Mouse (Mus musculus) G1E (cell line): ENCODE measurements around the gene Smg6. TPM values are rescaled to one million over a fixed set of nuclear protein-coding genes. Genes with fewer than 3 reads are reported as not detected.

ENCODE experiments used
- ATAC-seq: 2 replicates; pipeline ENCODE4 v1.8.0; 2016; ENCODE audit warnings: mild to moderate bottlenecking; ENCODE audit not compliant: insufficient number of reproducible peaks, poor library complexity, low FRiP score, severe bottlenecking; ENCODE audit errors: extremely low read depth
- DNase-seq: peaks from one replicate; pipeline ENCODE4 v3.0.0; 2012; ENCODE audit warnings: low spot score
- H3K27me3 ChIP-seq: 2 replicates; pipeline ENCODE4 v1.6.1; 2012; ENCODE audit warnings: mild to moderate bottlenecking, low read length, inconsistent platforms; ENCODE audit not compliant: insufficient read depth
- H3K36me3 ChIP-seq: replicated peaks from 2 replicates; pipeline ENCODE3; 2012; ENCODE audit warnings: mild to moderate bottlenecking, inconsistent platforms
- H3K4me1 ChIP-seq: 2 replicates; pipeline ENCODE4 v1.6.1; 2012; ENCODE audit warnings: low read depth, low read length, inconsistent platforms, mixed read lengths; ENCODE audit not compliant: insufficient read depth
- H3K4me3 ChIP-seq: 2 replicates; pipeline ENCODE4 v1.5.1; 2012; ENCODE audit warnings: low read depth, mild to moderate bottlenecking, inconsistent platforms, low read length, moderate library complexity, mixed read lengths
- H3K9me3 ChIP-seq: replicated peaks from 2 replicates; pipeline ENCODE4 v1.6.1; 2012; ENCODE audit warnings: inconsistent platforms
- CTCF ChIP-seq: IDR thresholded peaks from 2 replicates; pipeline ENCODE4 v1.5.1; 2012; ENCODE audit warnings: low read depth, low read length, inconsistent platforms, mixed read lengths
- GATA1 ChIP-seq: IDR thresholded peaks from 2 replicates; pipeline ENCODE4 v1.6.1; 2012; ENCODE audit warnings: borderline replicate concordance, low read length, inconsistent platforms, mixed read lengths
- GATA2 ChIP-seq: IDR thresholded peaks from 2 replicates; pipeline ENCODE4 v1.6.1; 2012; ENCODE audit warnings: low read depth, low read length, inconsistent platforms, borderline replicate concordance
- POLR2AphosphoS5 ChIP-seq: IDR thresholded peaks from 2 replicates; pipeline ENCODE4 v1.6.1; 2012; ENCODE audit warnings: low read depth, low read length, inconsistent platforms; ENCODE audit not compliant: insufficient replicate concordance
- TAL1 ChIP-seq: conservative IDR thresholded peaks from 2 replicates; pipeline ENCODE4 v1.6.1; 2012; ENCODE audit warnings: low read depth, low read length, inconsistent platforms, mixed read lengths
- polyA plus RNA-seq: library from polyadenylated mRNA; stranded (reverse); fragments of >175 nt; gene quantifications from 2 replicates; pipeline ENCODE4 v1.2.3, GENCODE M21; 2012
- total RNA-seq, 2 experiments: library from RNA; stranded (forward) in 1 of 2; stranded (reverse) in 1 of 2; fragments of 200-1000 nt in 1 of 2; fragments of >200 nt in 1 of 2; fragmentation: Nextera tagmentation in 1 of 2; gene quantifications; 2 replicates each; pipeline ENCODE4 v1.2.3; 2014 to 2017

Gene Smg6
- total and polyA plus RNA-seq, 3 experiments, result 17.4 to 54.3 (median 42.1) TPM

DNA sequence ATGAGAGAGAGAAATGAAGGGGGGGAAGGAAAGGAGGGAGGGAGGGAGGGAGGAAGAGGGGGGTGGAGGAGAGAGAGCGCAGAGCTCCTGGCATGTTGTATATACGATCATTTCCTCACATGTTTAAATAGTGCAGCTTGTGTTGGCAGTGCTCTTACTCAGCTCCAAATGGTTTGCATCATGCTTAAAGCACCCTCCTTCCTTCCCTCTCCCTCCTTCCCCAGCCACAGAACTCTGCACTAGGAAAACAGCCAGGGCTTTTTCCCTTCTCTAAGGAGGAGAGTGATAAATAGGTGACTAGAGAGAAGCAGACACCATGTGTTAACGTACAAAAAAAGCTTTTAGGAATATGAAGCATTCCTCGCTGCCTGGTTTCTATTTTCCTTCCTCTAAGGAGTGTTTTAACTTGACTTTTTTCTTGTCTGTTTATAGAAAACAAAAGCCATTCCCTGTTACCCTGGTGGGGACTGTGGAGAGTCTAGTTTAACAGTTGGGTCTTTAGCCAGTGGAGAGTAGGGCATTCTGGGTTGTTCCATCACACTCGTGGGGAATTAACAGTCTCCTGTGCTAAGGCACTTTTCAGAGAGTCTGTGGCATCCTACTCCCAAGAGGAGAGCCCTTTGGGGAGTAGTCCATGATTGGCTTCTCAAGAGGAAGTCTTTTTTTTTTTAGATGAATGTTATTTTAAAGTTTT lies 128.7 kb downstream of the Smg6 start:
- ATAC-seq, result no peak
- DNase-seq, result no peak
- TF ChIP-seq GATA1 (no peak), GATA2 (no peak), POLR2AphosphoS5 (no peak), TAL1 (no peak)
- Histone ChIP-seq H3K27me3 (no peaks in the 10 kb centered on the region), H3K36me3 (peaks cover 67% of the 10 kb centered on the region), H3K4me1 (no peaks in the 10 kb centered on the region), H3K9me3 (no peaks in the 10 kb centered on the region), H3K4me3 (no peak overlapping the region)

DNA sequence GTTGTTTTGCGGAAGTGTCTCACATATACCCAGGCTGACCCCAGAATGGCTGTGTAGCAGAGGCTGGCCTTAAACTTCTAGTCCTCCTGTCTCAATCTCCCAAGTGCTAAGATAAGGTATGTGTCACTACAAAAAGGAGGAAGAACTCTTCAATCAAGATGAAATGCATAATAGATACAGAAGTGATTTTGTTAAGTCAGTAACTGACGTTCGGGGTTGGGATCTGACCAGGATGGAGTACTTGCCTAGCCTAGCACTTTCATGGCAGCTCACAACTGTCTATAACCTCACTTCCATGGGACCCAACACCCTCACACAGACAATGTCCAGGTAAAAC lies 129.2 kb downstream of the Smg6 start:
- no peaks in the 10 kb centered on the region for H3K27me3 ChIP-seq
- DNase-seq, result no peak
- no peaks in the 10 kb centered on the region for H3K9me3 ChIP-seq
- peaks cover 2% of the 10 kb centered on the region; the same call in 1 of the 2 replicates for H3K4me1 ChIP-seq
- peaks cover 62% of the 10 kb centered on the region for H3K36me3 ChIP-seq
- TF ChIP-seq CTCF (no peak), GATA1 (no peak), TAL1 (no peak), GATA2 (no peak), POLR2AphosphoS5 (no peak)
- no peak for ATAC-seq
- no peak overlapping the region for H3K4me3 ChIP-seq

DNA sequence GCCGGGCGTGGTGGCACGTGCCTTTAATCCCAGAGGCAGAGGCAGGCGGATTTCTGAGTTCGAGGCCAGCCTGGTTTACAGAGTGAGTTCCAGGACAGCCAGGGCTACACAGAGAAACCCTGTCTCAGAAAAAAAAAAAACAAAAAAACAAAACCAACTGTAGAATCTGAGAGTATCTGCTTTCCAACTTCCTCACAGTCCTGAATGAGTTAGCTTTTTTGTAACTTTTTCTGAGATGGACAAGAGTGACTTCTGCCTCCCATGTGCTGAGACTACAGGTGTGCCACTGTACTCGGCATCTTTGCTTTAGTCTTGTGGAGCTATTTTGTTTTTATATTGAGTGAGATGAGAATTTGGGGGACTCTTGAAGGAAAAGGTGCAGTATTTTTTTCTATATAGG lies 137.0 kb downstream of the Smg6 start:
- no peaks in the 10 kb centered on the region for H3K9me3 ChIP-seq
- TF ChIP-seq CTCF, result no peak
- no peak for TF ChIP-seq GATA2
- TF ChIP-seq GATA1, result no peak
- peaks cover 5% of the 10 kb centered on the region; the same call in 1 of the 2 replicates for H3K4me1 ChIP-seq
- ATAC-seq, result no peak
- H3K4me3 ChIP-seq, result no peak overlapping the region
- no peak for DNase-seq
- no peaks in the 10 kb centered on the region for H3K27me3 ChIP-seq
- H3K36me3 ChIP-seq, result peaks cover 25% of the 10 kb centered on the region

DNA sequence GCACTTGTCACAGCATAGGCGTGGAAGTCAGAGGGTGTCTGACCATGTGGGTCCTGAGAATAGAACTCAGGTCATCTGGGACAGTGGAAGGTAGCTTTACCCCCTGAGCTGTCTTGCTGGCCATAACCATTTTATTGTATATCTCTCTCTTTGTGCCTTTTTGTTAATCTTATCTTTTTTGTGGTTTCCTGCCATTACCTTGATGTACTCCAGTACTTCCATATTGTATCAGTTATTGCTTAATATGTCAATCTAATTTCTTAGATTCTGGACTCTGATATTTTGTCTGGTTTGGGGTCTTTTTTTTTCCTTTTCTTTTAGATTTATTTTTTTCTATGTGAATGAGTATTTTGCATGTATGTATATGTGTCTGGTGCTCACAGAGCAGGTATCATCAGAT lies 138.6 kb downstream of the Smg6 start:
- no peak for DNase-seq
- Histone ChIP-seq H3K4me3 (no peak overlapping the region), H3K9me3 (no peaks in the 10 kb centered on the region), H3K27me3 (no peaks in the 10 kb centered on the region), H3K4me1 (peaks cover 5% of the 10 kb centered on the region; the same call in 1 of the 2 replicates), H3K36me3 (peaks cover 17% of the 10 kb centered on the region)
- TF ChIP-seq GATA1, result no peak
- no peak for TF ChIP-seq CTCF
- TF ChIP-seq TAL1, result no peak
- no peak for TF ChIP-seq POLR2AphosphoS5
- no peak for TF ChIP-seq GATA2
- no peak for ATAC-seq

DNA sequence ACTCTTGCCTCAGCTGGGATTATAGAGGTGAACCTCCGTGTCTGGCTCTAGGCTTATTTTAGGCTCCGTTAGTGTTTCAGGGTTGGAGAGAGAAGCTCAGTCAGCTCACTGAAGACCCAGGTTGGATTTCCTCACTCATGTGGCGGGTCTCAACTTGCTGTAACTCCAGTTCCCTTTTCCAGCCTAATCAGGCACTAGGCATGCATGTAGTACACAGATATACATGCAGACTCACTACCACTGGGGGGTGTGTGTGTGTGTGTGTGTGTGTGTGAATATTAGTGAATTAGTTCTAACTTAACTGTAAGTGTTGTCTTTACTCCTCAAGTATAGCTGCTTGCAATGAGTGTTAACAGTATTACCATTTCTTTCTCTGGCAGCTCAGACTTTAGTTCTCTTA lies 145.7 kb downstream of the Smg6 start:
- no peaks in the 10 kb centered on the region for H3K27me3 ChIP-seq
- no peaks in the 10 kb centered on the region for H3K9me3 ChIP-seq
- no peak for ATAC-seq
- H3K4me3 ChIP-seq, result no peak overlapping the region
- H3K4me1 ChIP-seq, result peaks cover 2% of the 10 kb centered on the region; the same call in 1 of the 2 replicates
- no peak for DNase-seq
- TF ChIP-seq CTCF, result no peak
- peaks cover 20% of the 10 kb centered on the region for H3K36me3 ChIP-seq

DNA sequence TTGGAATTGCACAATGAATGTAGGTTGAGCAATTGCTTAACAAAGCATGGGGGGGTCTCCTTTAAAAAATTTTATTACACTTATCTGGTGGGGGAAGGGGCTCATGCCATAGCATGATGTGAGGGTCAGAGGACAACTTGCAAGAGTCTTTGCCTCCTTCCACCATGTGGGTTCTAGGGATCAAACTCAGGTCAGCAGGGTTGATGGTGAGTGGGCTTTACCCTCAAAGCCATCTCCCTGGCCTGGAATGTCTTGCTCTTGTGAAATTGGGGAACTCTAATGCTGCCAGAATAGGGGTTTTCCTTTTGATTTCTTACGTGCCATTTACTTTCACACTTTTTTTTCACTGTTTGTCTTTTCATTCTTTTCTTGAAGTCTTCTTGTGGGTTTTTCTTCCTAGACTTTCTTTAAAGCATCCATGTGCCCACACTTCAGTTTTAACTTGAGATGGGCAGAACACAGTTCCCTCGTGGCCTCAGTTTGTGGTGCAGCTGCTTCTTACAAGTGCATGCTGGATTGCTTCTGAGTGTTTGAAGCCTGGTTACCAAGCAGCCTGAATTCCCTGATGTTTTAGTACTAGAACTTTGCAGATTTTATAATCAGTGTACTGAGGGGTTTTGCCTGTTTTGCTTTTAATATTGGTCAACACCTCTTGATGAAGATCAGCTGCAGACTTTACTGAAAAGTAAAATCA lies 147.5 kb downstream of the Smg6 start:
- Histone ChIP-seq H3K27me3 (no peaks in the 10 kb centered on the region), H3K4me3 (no peak overlapping the region), H3K36me3 (peaks cover 24% of the 10 kb centered on the region), H3K4me1 (peaks cover 2% of the 10 kb centered on the region; the same call in 1 of the 2 replicates), H3K9me3 (no peaks in the 10 kb centered on the region)
- TF ChIP-seq POLR2AphosphoS5 (no peak), TAL1 (no peak), GATA1 (no peak), GATA2 (no peak)
- DNase-seq (no peak), ATAC-seq (no peak)

DNA sequence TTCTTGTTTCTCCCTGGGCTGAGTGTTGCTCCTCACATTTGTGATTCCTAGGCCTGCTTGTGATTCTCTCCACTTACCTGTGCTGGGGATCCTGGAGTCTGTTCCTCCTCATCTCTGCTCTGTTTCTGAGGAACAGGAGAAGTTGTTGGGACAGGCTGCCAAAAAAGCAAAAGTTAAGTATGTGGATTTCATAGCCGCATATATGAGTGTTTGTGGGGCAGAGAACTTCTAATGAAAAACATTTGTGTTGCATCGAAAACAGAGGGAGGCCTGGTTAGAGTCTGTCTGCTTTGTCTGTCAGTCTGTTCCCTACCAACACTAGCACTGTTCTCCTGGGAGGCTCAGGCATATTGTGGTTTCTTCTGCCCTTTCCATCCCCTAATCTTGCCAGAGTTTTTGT lies 148.1 kb downstream of the Smg6 start:
- Histone ChIP-seq H3K9me3 (no peaks in the 10 kb centered on the region), H3K36me3 (peaks cover 24% of the 10 kb centered on the region), H3K27me3 (no peaks in the 10 kb centered on the region), H3K4me3 (no peak overlapping the region), H3K4me1 (peaks cover 2% of the 10 kb centered on the region; the same call in 1 of the 2 replicates)
- TF ChIP-seq GATA1 (no peak), POLR2AphosphoS5 (no peak)
- ATAC-seq (no peak), DNase-seq (no peak)
